Comparison of ENCODE assay signal across 28 mouse cellular contexts in the genomic region with DNA sequence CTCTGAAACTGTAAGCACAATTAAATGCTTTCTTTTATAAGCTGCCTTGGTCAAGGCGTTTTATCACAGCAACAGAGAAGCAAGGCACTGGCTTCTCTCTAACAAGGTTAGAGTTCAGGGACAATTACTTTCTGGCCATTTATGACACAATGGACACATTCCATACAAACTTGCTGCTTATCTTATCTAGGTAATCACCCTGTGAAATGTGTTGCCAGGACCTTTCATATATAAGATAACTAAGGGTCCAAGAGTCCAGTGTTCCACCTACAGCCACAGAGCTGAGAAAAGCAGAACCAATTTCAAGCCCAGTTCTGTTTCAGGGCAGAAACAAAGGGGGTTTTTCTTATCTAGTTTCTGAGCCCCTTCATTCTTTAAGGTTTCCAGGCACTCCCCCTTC. TPM values are rescaled to one million over a fixed set of nuclear protein-coding genes. Genes with fewer than 3 reads are reported as not detected.
"Had no signal": no experiment of that assay in that cellular context is flagged by ENCODE, and none has a peak within 500 bp of the region (broad histone marks: within the 10 kb centered on the region; RNA-seq: fewer than 3 reads in every experiment).

No protein-coding gene starts in this region.

- H3K4me3 ChIP-seq: left cerebral cortex, adult 2 months; liver, embryonic 13.5 days; midbrain, embryonic 12.5 days; midbrain, embryonic 15.5 days; neural tube, embryonic 12.5 days; neural tube, embryonic 15.5 days; stomach, embryonic 15.5 days had no signal

- H3K4me2 ChIP-seq: liver, embryonic 13.5 days; midbrain, embryonic 12.5 days; midbrain, embryonic 15.5 days; neural tube, embryonic 12.5 days; neural tube, embryonic 15.5 days; stomach, embryonic 15.5 days had no signal

- H3K27ac ChIP-seq: kidney, postnatal 0 days; left cerebral cortex, adult 2 months; liver, embryonic 13.5 days; macrophage; midbrain, embryonic 12.5 days; midbrain, embryonic 15.5 days; neural tube, embryonic 12.5 days; neural tube, embryonic 15.5 days; stomach, embryonic 15.5 days had no signal

- H3K9me3 ChIP-seq: liver, embryonic 13.5 days; midbrain, embryonic 12.5 days; midbrain, embryonic 15.5 days; neural tube, embryonic 15.5 days; stomach, embryonic 15.5 days had no signal

- H3K4me1 ChIP-seq: liver, embryonic 13.5 days; midbrain, embryonic 12.5 days; midbrain, embryonic 15.5 days; neural tube, embryonic 12.5 days; neural tube, embryonic 15.5 days; stomach, embryonic 15.5 days had no signal

- DNase-seq: kidney, adult 18-20 months; layer of hippocampus, postnatal 36 days; liver, embryonic 13.5 days; right cerebral cortex, adult 18-20 months; right cerebral cortex, postnatal 14 days; right cerebral cortex, postnatal 4 days; spleen, adult 18-20 months; thymus, postnatal 25 days had no signal

- H3K27me3 ChIP-seq: liver, embryonic 13.5 days; midbrain, embryonic 12.5 days; midbrain, embryonic 15.5 days; neural tube, embryonic 12.5 days; neural tube, embryonic 15.5 days; stomach, embryonic 15.5 days had no signal

- H3K9ac ChIP-seq: liver, embryonic 13.5 days; midbrain, embryonic 12.5 days; midbrain, embryonic 15.5 days; neural tube, embryonic 12.5 days; neural tube, embryonic 15.5 days; stomach, embryonic 15.5 days had no signal

- H3K36me3 ChIP-seq: midbrain, embryonic 12.5 days; midbrain, embryonic 15.5 days; neural tube, embryonic 12.5 days; neural tube, embryonic 15.5 days; stomach, embryonic 15.5 days had no signal

- ATAC-seq: midbrain, embryonic 15.5 days had no signal

RNA-seq across cellular contexts. Expression of gene Ifne, which starts 46.1 kb away (rescaled TPM):
- total RNA-seq: layer of hippocampus, adult 8-10 months; layer of hippocampus, postnatal 10 days; layer of hippocampus, postnatal 36 days; left cerebral cortex, adult 2 months; left cerebral cortex, postnatal 10 days; left cerebral cortex, postnatal 36 days; liver, adult 2 months; megakaryocyte, adult 5-6 weeks had no signal
- polyA plus RNA-seq: kidney, embryonic 14.5 days; kidney, postnatal 0 days; limb, embryonic 11.5 days; limb, embryonic 14.5 days; liver, adult 2 months; liver, embryonic 13.5 days; liver, embryonic 16.5 days; lung, postnatal 0 days; macrophage; midbrain, embryonic 12.5 days; midbrain, embryonic 15.5 days; neural tube, embryonic 12.5 days; neural tube, embryonic 15.5 days; stomach, embryonic 15.5 days; thymus, postnatal 0 days had no signal
